Mouse (Mus musculus) megakaryocyte, embryonic 14.5 days (primary cell): ENCODE data around the gene Ubtf. TPM values are rescaled to one million over a fixed set of nuclear protein-coding genes. Genes with fewer than 3 reads are reported as not detected.

Experiments used
- H3K27me3 ChIP-seq: replicated peaks from 2 replicates; pipeline ENCODE3; 2012; ENCODE audit warnings: inconsistent platforms
- H3K36me3 ChIP-seq: replicated peaks from 2 replicates; pipeline ENCODE3; 2012; ENCODE audit warnings: low read length, inconsistent platforms, mixed read lengths
- H3K4me1 ChIP-seq: 2 replicates; pipeline ENCODE4 v1.6.1; 2012; ENCODE audit warnings: inconsistent platforms
- H3K4me3 ChIP-seq: replicated peaks from 2 replicates; pipeline ENCODE3; 2012; ENCODE audit warnings: moderate library complexity, mild to moderate bottlenecking, inconsistent platforms
- H3K9me3 ChIP-seq: 2 replicates; pipeline ENCODE4 v1.6.1; 2012; ENCODE audit warnings: inconsistent platforms
- FLI1 ChIP-seq: IDR thresholded peaks from 2 replicates; pipeline ENCODE4 v1.6.1; 2012; ENCODE audit warnings: low read length, inconsistent platforms, mixed read lengths
- GATA1 ChIP-seq: IDR thresholded peaks from 3 replicates; pipeline ENCODE4 v1.6.1; 2012; ENCODE audit warnings: mixed read lengths, low read length, inconsistent platforms, borderline replicate concordance
- polyA plus RNA-seq: library from polyadenylated mRNA; stranded (reverse); fragments of >175 nt; gene quantifications from 2 replicates; pipeline ENCODE4 v1.2.3, GENCODE M21; 2012; ENCODE audit warnings: low replicate concordance; ENCODE audit not compliant: insufficient read depth

The Ubtf gene
- polyA plus RNA-seq, 1 experiment = 85.8 TPM

DNA sequence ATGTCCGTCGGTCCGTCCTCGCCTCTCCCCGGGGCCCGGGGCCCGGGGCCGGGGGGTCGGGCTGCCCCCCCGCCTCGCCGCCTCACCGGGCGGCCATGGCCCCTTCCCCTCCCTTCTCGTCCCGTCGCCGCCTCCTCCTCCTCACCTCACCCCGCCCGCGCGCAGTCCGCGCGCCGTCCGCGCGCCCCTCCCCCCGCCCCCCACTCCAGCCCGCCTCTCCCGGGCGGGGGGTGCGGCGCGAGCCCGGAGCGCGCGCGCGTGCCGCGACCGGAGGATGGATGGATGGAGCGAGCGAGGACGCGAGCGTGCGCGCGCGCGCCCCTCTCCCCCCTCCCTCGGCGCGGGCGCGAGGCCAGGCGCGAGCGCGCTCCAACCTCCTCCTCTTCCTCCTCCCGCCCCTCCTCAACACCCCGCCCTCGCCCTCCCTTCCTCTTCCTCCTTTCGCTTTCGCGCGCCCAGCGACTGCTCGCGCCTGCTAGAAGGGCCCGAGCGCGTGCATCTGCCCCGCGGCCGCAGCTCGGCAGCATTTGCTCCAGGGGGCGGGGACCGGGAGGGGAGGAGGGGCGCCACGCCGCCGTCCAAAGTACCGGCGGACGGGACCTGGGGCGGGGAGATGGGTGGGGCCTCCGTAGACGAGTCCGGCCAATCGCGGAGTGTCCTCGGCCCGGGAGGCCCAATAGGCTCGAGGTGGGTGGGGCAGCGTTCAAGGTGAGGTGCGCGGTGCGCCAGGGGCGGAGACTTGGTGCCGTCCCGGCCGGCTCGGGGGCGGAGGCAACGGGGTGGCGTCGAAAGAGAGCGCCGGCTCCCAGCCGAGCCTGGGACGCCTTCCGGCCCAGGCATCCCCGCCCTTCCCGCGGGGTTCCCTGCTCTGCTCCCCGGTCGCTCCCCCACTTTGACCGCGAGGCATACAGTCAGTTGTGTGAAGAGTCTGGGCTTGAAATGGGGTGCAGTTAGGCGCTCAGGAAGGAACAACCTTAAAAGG lies 22.8 kb downstream of the Ubtf start, which contains the start of gene Atxn7l3:
TSS of gene Atxn7l3 (minus strand) at position 141 of the 982 bp plus-strand sequence.
- Histone ChIP-seq H3K4me1 (peaks cover 48% of the 10 kb centered on the region), H3K36me3 (peaks cover 32% of the 10 kb centered on the region), H3K27me3 (no peaks in the 10 kb centered on the region), H3K4me3 (peak within 1 kb of the TSS; percentile 96), H3K9me3 (no peaks in the 10 kb centered on the region)
- no peak for TF ChIP-seq FLI1
- TF ChIP-seq GATA1 = no peak

DNA sequence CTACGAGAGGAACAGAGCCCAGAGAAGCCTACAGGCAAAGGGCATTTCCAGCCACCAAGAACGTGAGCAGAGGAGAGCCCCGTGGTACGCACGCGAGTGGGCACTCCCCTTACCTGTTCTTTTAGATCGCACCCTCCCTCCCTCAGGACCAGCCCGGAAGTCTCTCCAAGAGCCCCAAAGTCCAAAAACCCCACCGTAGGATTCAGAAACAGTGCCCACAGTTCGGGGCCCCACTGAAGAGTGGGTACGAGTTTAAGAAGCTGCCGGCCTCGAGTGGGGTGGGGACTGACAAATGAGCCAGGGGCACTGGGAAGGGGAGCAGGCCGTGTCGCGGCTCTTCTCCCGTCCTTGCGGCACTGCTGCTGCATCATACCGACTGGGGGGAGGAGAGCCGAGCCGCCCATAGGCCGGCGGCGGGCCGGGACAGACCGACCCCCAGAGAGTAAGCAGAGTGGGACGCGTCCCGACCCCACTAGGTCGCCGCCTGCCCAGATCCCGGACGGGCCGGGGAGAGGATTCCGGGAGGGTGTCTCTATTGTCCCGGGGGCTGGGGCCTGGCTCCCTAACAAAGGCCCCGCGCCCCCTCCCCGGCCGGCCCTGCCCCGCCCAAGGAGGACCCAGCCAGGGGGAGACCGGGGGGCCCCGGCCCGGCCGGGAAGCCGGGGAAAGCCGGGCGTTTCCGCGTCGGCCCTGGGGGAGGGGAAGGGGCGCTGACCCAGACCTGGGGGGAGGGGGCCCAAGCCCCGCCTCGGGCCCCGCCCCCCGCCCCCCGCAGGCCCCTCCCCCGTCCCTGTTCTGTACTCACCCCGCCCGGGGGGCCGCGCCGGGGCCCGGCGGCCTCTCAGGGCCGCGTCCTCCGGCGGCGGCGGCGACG lies 23.7 kb downstream of the Ubtf start:
- H3K4me1 ChIP-seq = peaks cover 51% of the 10 kb centered on the region
- TF ChIP-seq FLI1 (no peak), GATA1 (no peak)
- H3K36me3 ChIP-seq = peaks cover 42% of the 10 kb centered on the region
- no peaks in the 10 kb centered on the region for H3K27me3 ChIP-seq
- peak overlapping the region; percentile 96 for H3K4me3 ChIP-seq
- no peaks in the 10 kb centered on the region for H3K9me3 ChIP-seq

DNA sequence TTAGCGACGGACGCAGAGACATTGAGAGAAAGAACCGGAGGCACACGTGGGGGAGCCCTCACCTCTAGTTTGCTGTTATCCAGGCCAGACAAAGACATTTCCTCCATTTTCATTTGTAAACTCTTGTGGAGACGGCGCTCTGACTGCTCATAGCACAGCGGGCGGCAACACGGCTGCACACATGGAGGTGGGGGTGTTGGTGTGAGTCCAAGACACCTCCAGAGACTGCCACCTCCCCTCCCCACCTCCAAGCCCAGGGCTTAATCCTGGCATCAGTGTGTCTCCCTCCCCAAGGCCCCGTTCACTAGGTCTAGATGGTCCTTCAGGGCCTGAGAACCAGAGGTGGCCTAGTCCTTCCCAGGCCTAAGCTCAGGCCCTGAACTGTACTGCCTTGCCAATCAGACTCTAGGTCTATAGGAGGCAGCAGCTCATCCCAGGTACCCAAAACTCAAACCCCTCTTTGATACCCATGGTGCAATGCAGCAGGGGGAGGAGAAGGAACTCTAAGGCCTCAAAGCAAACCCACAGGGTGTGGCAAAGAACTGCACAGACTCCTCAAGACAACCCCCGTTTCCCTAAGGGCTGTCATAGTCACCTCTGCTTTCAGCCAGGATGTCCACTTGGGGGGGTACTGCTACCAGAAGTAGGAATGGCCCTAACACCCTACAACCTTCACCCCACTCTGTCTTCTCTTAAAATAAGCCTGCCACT lies 24.5 kb downstream of the Ubtf start:
- no peaks in the 10 kb centered on the region for H3K9me3 ChIP-seq
- peak overlapping the region; percentile 96 for H3K4me3 ChIP-seq
- TF ChIP-seq GATA1 (no peak), FLI1 (no peak)
- H3K27me3 ChIP-seq = no peaks in the 10 kb centered on the region
- H3K4me1 ChIP-seq = peaks cover 59% of the 10 kb centered on the region
- peaks cover 50% of the 10 kb centered on the region for H3K36me3 ChIP-seq

DNA sequence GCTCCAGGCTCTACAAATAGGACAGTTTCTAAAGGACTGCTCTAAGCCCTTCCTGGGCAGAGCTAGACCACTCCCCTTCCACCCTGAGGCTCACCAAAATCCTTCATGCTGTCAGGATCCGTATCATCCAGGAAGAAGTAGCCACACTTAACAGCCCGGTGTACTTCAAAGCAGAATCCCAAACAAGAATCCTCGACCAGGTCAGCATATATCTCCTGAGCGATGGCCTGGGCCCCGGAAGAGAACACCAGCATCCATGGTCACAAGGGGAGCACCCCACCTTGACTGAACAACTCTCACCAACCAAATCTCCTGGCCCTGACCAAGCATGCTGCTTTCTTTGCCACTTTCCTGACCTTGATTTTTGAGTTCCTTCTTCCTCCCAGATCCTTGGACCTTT lies 25.1 kb downstream of the Ubtf start:
- Histone ChIP-seq H3K27me3 (no peaks in the 10 kb centered on the region), H3K9me3 (no peaks in the 10 kb centered on the region), H3K4me1 (peaks cover 59% of the 10 kb centered on the region), H3K4me3 (no peak overlapping the region), H3K36me3 (peaks cover 56% of the 10 kb centered on the region)
- TF ChIP-seq FLI1 (no peak), GATA1 (no peak)

DNA sequence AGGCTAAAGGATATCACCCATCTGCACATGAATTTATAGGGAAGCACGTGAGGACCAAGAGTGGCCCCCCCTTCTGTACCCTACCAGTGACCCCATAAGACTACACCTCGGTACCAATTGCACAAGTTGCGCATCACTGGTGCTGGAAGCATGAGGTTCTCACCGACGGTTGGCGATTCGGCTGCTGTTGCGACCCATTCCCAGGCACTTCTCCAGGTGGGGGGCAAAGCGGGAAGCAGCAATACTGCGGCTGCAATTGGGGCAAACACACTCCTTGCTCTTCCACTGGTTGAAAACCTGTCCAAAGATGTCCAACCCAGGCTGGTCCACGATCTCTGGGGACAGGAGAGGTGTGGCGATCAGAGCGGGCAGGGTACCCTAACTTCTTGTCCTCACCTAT lies 25.6 kb downstream of the Ubtf start:
- H3K9me3 ChIP-seq = no peaks in the 10 kb centered on the region
- H3K36me3 ChIP-seq = peaks cover 60% of the 10 kb centered on the region
- H3K27me3 ChIP-seq = no peaks in the 10 kb centered on the region
- peaks cover 62% of the 10 kb centered on the region for H3K4me1 ChIP-seq
- H3K4me3 ChIP-seq = peak overlapping the region; percentile 18
- no peak for TF ChIP-seq FLI1
- TF ChIP-seq GATA1 = no peak

DNA sequence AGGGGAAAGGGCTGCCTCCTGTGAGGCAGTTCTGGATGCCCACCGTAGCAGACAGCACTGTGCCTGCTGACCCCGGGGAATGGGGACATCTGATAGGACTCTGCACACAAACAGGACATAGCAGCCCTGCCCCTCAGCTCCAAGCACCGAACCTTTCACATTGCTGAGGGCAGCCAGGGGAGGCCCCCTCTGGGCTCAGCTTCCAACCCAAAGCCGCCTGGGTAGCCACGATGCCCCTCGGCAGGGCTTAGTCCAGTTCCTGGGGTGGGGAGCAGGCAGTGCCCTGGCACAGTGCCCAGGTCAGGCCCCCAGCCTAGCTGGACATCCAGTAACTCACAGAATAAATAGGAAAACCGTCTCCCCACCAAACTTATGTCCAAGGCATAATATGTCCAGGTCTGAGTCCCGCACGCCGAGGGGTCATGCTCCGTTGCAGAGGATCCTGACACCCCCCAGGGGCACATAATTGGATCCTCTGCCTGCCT lies 28.4 kb downstream of the Ubtf start:
- no peak overlapping the region for H3K4me3 ChIP-seq
- peaks cover 86% of the 10 kb centered on the region for H3K36me3 ChIP-seq
- peaks cover 77% of the 10 kb centered on the region for H3K4me1 ChIP-seq
- H3K27me3 ChIP-seq = no peaks in the 10 kb centered on the region
- TF ChIP-seq GATA1 (no peak), FLI1 (no peak)
- H3K9me3 ChIP-seq = no peaks in the 10 kb centered on the region

DNA sequence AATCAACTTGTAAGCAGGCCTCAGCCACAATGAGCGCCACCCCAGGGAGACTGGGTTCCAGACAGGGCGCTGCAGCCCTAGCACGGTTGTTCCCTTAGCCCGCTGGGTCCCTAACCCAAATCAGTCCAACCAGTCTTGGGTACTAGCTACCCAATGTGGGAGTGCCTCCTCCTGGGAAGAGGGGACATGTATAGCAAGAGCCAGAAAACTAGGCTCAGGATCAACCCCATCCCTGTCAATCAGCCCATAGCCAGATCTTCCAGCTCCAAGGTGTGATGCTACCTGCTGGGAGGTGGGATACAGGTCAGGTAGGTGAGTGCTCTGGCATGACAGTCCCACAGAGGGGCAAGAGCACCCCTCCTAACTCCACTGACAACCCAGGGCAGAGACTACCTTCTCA lies 29.4 kb downstream of the Ubtf start:
- no peaks in the 10 kb centered on the region for H3K27me3 ChIP-seq
- H3K36me3 ChIP-seq = peaks cover 86% of the 10 kb centered on the region
- H3K4me3 ChIP-seq = no peak overlapping the region
- H3K4me1 ChIP-seq = peaks cover 79% of the 10 kb centered on the region
- no peaks in the 10 kb centered on the region for H3K9me3 ChIP-seq
- TF ChIP-seq FLI1 (no peak), GATA1 (no peak)

DNA sequence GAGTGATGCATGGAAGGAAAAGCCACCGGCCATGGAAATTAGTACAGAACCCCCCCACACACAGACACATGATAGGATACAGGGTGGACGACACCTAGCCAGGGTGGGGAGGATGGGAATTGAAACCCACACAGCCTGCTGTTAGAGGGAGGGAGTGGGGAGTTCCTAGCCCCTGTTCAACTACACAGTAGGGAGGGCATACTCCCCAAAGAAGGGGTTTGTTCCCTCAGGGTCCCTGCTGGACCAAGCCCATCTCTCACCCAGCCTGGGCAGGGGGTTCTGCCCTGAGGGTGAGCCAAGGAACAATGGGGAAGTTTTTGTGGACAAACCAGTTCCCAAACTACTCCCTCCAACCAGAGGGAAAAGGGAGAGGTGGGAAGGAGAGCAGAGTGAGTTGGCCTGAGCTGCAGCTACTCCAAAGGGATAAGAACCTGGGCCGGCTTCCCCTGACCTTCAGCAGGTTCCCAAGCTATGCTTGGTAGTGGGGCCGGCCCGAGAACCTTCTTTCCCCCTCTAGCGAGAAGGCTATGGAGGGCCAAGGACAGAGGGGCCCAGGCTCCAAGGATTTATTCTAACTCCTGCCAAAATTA lies 29.9 kb downstream of the Ubtf start:
- peaks cover 81% of the 10 kb centered on the region for H3K36me3 ChIP-seq
- no peaks in the 10 kb centered on the region for H3K27me3 ChIP-seq
- H3K4me3 ChIP-seq = no peak overlapping the region
- H3K4me1 ChIP-seq = peaks cover 74% of the 10 kb centered on the region
- H3K9me3 ChIP-seq = no peaks in the 10 kb centered on the region
- TF ChIP-seq GATA1 (no peak), FLI1 (no peak)

DNA sequence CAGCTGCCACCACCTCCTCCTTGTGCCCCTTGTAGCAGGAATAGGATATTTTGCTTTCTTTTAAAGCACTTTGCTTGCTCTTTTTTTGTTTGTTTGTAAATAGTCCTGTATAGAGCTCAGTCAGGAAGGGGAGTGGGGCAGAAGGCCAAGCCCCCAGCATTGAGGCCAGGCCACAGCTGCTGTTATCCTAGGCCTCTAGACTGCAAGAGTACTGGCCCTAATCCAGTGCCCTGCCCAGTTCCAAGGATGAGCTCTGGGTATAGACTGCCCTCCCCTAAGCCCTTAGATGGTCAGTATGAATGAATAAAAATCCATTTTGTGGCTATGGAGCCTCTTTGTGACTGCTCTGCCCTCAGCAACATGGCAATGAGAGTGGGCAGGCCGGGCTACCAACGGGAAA lies 30.6 kb downstream of the Ubtf start:
- Histone ChIP-seq H3K4me3 (no peak overlapping the region), H3K36me3 (peaks cover 74% of the 10 kb centered on the region), H3K9me3 (no peaks in the 10 kb centered on the region), H3K4me1 (peaks cover 67% of the 10 kb centered on the region), H3K27me3 (no peaks in the 10 kb centered on the region)
- TF ChIP-seq FLI1 (no peak), GATA1 (no peak)
